Mouse (Mus musculus): ENCODE data around the gene Wdr37. TPM values are rescaled to one million over a fixed set of nuclear protein-coding genes. Genes with fewer than 3 reads are reported as not detected.

Gene Wdr37
- polyA plus RNA-seq, 1 experiment from 2014 or later = 49.3 TPM

Small RNA genes lying within 50 kb of the gene (microRNA-seq; reads per million reads assigned to microRNA genes)
- not detected for gene Gm22750

Other genes starting within 250 kb of the Wdr37 start
- gene Idi1, start 13.6 kb upstream of the Wdr37 start, polyA plus RNA-seq (2014; fragmentation: Nextera tagmentation; extraction: Ambion mirVana) = 85.6 and 85.9 TPM in 2 replicates
- gene Gm9745, start 76.3 kb upstream of the Wdr37 start, polyA plus RNA-seq (2014; fragmentation: Nextera tagmentation; extraction: Ambion mirVana) = not detected in 2 replicates
- not detected in 2 replicates for gene Idi2, start 81.0 kb upstream of the Wdr37 start, polyA plus RNA-seq (2014; fragmentation: Nextera tagmentation; extraction: Ambion mirVana)
- gene Gtpbp4, start 124.2 kb upstream of the Wdr37 start, polyA plus RNA-seq (2014; fragmentation: Nextera tagmentation; extraction: Ambion mirVana) = 80.3 and 86.4 TPM in 2 replicates
- 37.0 and 41.0 TPM in 2 replicates for gene Larp4b, start 222.0 kb upstream of the Wdr37 start, polyA plus RNA-seq (2014; fragmentation: Nextera tagmentation; extraction: Ambion mirVana)

Measured in forebrain, embryonic 14.5 days (tissue).